Mouse (Mus musculus) embryonic facial prominence, embryonic 13.5 days (tissue): ENCODE measurements around the gene Ephb2. TPM values are rescaled to one million over a fixed set of nuclear protein-coding genes. Genes with fewer than 3 reads are reported as not detected.

Source experiments
- ATAC-seq: fragments of 200-750 bp; cut with Nextera tagmentation; 2 replicates; pipeline ENCODE4 v1.8.0; 2017; ENCODE audit warnings: low read depth; ENCODE audit not compliant: insufficient number of reproducible peaks, insufficient read depth, low FRiP score, low TSS enrichment
- H3K27ac ChIP-seq: fragments of 300-500 bp; sonication (generic); 2 replicates; pipeline ENCODE4 v1.5.1; 2015; ENCODE audit warnings: moderate library complexity, mild to moderate bottlenecking, inconsistent platforms
- H3K27me3 ChIP-seq: fragments of 300-500 bp; sonication (generic); 2 replicates; pipeline ENCODE4 v1.6.1; 2015; ENCODE audit warnings: mild to moderate bottlenecking, inconsistent platforms
- H3K36me3 ChIP-seq: fragments of 300-500 bp; sonication (generic); 2 replicates; pipeline ENCODE4 v1.6.1; 2015; ENCODE audit warnings: mild to moderate bottlenecking, inconsistent platforms
- H3K4me1 ChIP-seq: fragments of 300-500 bp; sonication (generic); 2 replicates; pipeline ENCODE4 v1.6.1; 2015; ENCODE audit warnings: inconsistent platforms
- H3K4me2 ChIP-seq: fragments of 300-500 bp; sonication (generic); 2 replicates; pipeline ENCODE4 v1.6.1; 2015; ENCODE audit warnings: moderate library complexity, mild to moderate bottlenecking, inconsistent platforms
- H3K4me3 ChIP-seq: fragments of 300-500 bp; sonication (generic); 2 replicates; pipeline ENCODE4 v1.5.1; 2015; ENCODE audit warnings: mild to moderate bottlenecking, inconsistent platforms
- H3K9ac ChIP-seq: fragments of 300-500 bp; sonication (generic); 2 replicates; pipeline ENCODE4 v1.6.1; 2015; ENCODE audit warnings: mild to moderate bottlenecking, inconsistent platforms
- H3K9me3 ChIP-seq: fragments of 300-500 bp; sonication (generic); 2 replicates; pipeline ENCODE4 v1.6.1; 2016; ENCODE audit warnings: inconsistent platforms
- WGBS: fragments of 180-500 bp; shearing (Covaris S2); methylation state at CpG from one replicate; pipeline ENCODE4 v1.1.7; 2015; ENCODE audit warnings: mixed read lengths; 5-methylcytosine and 5-hydroxymethylcytosine counted together
- polyA plus RNA-seq: library from polyadenylated mRNA; unstranded; fragments of >200 nt; fragmentation: Nextera tagmentation; extraction: Ambion mirVana; gene quantifications from 2 replicates; pipeline ENCODE4 v1.2.1, GENCODE M21; 2015

The Ephb2 gene
- polyA plus RNA-seq, 1 experiment from 2014 or later, result 7.9 TPM

GRCm38 (mm10) chr4:136800366-136800765, 35.4 kb downstream of the Ephb2 start:
- 16% methylated on average over 14 of the region's 14 CpGs for WGBS
- Histone ChIP-seq H3K9me3 (no peaks in the 10 kb centered on the region), H3K4me1 (peaks cover 72% of the 10 kb centered on the region), H3K9ac (0 out of 2 replicates have a peak overlapping the region, but pooled peaks have one; percentile 2), H3K36me3 (0 out of 2 replicates have a peak, but pooled peaks cover 3% of the 10 kb centered on the region), H3K4me2 (peak overlapping the region; percentile 9; the same call in 1 of the 2 replicates), H3K27ac (peak overlapping the region; percentile 53), H3K4me3 (no peak overlapping the region), H3K27me3 (no peaks in the 10 kb centered on the region)
- no peak for ATAC-seq

DNA sequence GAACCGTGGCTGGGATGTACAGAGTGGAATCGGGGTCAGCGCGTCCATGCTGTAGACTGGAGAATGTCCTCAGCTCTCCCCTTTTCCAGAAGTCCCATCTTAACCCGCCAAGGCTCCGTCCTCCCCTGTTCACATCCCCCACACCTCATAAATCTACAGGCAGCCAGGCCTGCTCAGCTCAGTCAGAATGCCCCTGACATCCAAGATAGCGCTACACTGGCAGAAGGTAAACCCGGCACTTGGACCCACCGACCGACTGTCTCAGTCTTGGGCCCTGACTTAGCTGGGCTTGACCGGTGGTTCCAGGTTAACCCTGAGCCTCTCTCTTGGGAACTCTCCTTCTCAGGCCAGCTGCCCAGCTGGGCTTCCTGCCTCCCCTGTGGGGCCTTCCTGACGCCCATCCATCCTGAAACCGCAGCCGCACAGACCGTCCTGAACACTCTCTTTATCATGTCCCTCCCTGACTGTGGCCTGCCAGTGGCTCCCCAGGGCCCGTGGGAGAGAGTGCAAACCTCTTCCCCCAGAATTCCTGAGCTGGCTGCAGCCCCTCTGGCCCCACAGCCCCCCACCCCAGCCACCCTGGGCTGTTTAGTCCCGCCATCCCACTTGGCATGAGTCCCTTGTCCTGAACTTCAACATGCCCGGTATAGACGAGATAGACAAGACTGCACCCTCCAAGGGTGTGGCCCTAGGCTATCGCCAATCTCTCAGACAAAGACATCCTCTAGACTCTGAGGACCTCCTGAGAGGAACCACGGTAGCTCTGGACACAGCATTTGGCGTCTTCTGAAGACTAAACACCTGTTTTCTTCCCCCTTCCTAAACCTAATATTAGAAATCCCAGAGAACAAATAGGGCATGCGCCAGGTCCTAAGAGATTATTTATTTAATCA, 37.9 kb downstream of the Ephb2 start:
- Histone ChIP-seq H3K4me1 (peaks cover 76% of the 10 kb centered on the region), H3K9ac (no peak overlapping the region), H3K27me3 (no peaks in the 10 kb centered on the region), H3K9me3 (no peaks in the 10 kb centered on the region), H3K27ac (no peak overlapping the region), H3K4me2 (no peak overlapping the region), H3K36me3 (0 out of 2 replicates have a peak, but pooled peaks cover 3% of the 10 kb centered on the region), H3K4me3 (no peak overlapping the region)
- ATAC-seq, result no peak
- 67% methylated on average over 23 of the region's 23 CpGs for WGBS

GRCm38 (mm10) chr4:136793320-136793719, 42.5 kb downstream of the Ephb2 start:
- no peaks in the 10 kb centered on the region for H3K27me3 ChIP-seq

DNA sequence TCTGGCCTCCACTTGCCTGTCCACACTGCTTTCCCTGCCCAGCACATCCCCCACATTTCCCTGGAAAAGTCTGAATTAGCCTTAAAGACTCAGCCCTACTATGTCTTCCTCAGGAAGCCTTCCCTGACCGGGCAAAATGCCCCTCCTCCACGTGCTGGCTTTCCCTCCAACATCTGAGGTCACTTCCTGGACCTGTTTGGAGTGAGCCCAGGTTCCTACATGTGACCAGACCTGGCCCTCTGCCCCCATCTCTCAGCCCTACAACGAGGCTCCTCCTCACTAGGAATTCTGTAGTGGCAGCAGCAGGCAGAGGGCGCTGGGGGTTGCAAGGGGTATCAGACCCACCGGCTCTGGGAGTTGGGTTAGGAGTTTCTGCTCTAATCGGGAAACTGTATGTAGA, 46.0 kb downstream of the Ephb2 start:
- 61% methylated on average over 6 of the region's 6 CpGs for WGBS
- ATAC-seq, result no peak
- Histone ChIP-seq H3K4me2 (no peak overlapping the region), H3K4me1 (peaks cover 54% of the 10 kb centered on the region), H3K9me3 (no peaks in the 10 kb centered on the region), H3K9ac (no peak overlapping the region), H3K36me3 (no peaks in the 10 kb centered on the region), H3K4me3 (no peak overlapping the region), H3K27me3 (no peaks in the 10 kb centered on the region), H3K27ac (no peak overlapping the region; the same call in 1 of the 2 replicates)

More at GRCm38 (mm10) chr4:136793320-136793719, 42.5 kb downstream of the Ephb2 start:
- no peak overlapping the region for H3K4me2 ChIP-seq
- no peaks in the 10 kb centered on the region for H3K36me3 ChIP-seq
- peaks cover 55% of the 10 kb centered on the region for H3K4me1 ChIP-seq
- no peak for ATAC-seq
- H3K4me3 ChIP-seq, result no peak overlapping the region
- no peaks in the 10 kb centered on the region for H3K9me3 ChIP-seq
- H3K27ac ChIP-seq, result no peak overlapping the region
- H3K9ac ChIP-seq, result no peak overlapping the region
- 78% methylated on average over 11 of the region's 11 CpGs for WGBS

GRCm38 (mm10) chr4:136787357-136787756, 48.4 kb downstream of the Ephb2 start:
- Histone ChIP-seq H3K4me3 (no peak overlapping the region), H3K9ac (0 out of 2 replicates have a peak overlapping the region, but pooled peaks have one; percentile 2), H3K4me1 (peaks cover 55% of the 10 kb centered on the region), H3K27me3 (no peaks in the 10 kb centered on the region), H3K27ac (no peak overlapping the region), H3K9me3 (no peaks in the 10 kb centered on the region), H3K36me3 (no peaks in the 10 kb centered on the region), H3K4me2 (no peak overlapping the region)
- ATAC-seq, result no peak
- WGBS, result 51% methylated on average over 4 of the region's 4 CpGs

- peaks cover 62% of the 10 kb centered on the region for H3K4me1 ChIP-seq
- no peak overlapping the region for H3K9ac ChIP-seq
- no peaks in the 10 kb centered on the region for H3K27me3 ChIP-seq
- no peak overlapping the region for H3K4me2 ChIP-seq
- H3K27ac ChIP-seq, result no peak overlapping the region
- no peaks in the 10 kb centered on the region for H3K36me3 ChIP-seq
- no peak overlapping the region for H3K4me3 ChIP-seq
- H3K9me3 ChIP-seq, result no peaks in the 10 kb centered on the region
- 56% methylated on average over 26 of the region's 26 CpGs for WGBS
- no peak for ATAC-seq
These were observed 49.1 kb downstream of the Ephb2 start for GRCm38 (mm10) chr4:136786453-136787276.

DNA sequence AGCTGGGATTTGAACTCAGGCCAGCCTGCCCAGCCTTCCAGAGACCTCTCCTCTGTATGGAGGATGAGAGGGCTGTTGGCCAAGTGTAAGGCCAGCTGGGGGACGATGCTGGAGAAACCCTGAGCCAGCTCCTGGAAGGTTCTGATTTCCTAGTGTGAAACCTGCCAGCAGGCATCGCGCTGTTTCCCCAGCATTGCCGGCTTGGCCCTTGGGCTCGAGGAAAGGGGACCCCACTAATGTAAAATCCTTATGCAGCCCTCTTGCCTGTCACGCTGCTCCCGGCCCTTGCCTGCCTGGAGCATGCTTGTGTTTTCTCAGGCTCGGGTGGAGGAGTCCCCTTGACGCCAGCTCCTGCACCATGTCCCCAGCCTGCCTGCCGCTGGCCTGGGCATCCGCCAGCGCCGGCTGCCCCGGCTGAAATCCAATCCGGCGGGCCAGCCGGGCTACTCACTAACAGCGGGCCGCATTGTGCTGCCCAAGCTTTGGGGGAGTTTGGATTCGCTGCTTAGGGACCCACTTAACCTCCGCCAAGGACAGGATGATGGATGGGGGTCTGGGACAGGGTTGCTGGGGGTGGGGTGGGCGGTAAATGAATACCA, 52.1 kb downstream of the Ephb2 start:
- H3K4me2 ChIP-seq, result peak overlapping the region; percentile 20; the same call in 1 of the 2 replicates
- H3K27me3 ChIP-seq, result no peaks in the 10 kb centered on the region
- H3K4me3 ChIP-seq, result no peak overlapping the region
- ATAC-seq, result no peak
- H3K9ac ChIP-seq, result 0 out of 2 replicates have a peak overlapping the region, but pooled peaks have one; percentile 41
- H3K9me3 ChIP-seq, result no peaks in the 10 kb centered on the region
- peak overlapping the region; percentile 72 for H3K27ac ChIP-seq
- no peaks in the 10 kb centered on the region for H3K36me3 ChIP-seq
- 30% methylated on average over 22 of the region's 22 CpGs for WGBS
- H3K4me1 ChIP-seq, result peaks cover 75% of the 10 kb centered on the region

- Histone ChIP-seq H3K9me3 (no peaks in the 10 kb centered on the region), H3K36me3 (no peaks in the 10 kb centered on the region), H3K4me1 (peaks cover 80% of the 10 kb centered on the region), H3K4me3 (no peak overlapping the region), H3K27ac (0 out of 2 replicates have a peak overlapping the region, but pooled peaks have one; percentile 92), H3K27me3 (no peaks in the 10 kb centered on the region), H3K9ac (no peak overlapping the region), H3K4me2 (no peak overlapping the region)
- 94% methylated on average over 1 of the region's 1 CpGs for WGBS
- no peak; the same call in 1 of the 2 replicates for ATAC-seq
These were observed 53.2 kb downstream of the Ephb2 start for GRCm38 (mm10) chr4:136782579-136782925.

DNA sequence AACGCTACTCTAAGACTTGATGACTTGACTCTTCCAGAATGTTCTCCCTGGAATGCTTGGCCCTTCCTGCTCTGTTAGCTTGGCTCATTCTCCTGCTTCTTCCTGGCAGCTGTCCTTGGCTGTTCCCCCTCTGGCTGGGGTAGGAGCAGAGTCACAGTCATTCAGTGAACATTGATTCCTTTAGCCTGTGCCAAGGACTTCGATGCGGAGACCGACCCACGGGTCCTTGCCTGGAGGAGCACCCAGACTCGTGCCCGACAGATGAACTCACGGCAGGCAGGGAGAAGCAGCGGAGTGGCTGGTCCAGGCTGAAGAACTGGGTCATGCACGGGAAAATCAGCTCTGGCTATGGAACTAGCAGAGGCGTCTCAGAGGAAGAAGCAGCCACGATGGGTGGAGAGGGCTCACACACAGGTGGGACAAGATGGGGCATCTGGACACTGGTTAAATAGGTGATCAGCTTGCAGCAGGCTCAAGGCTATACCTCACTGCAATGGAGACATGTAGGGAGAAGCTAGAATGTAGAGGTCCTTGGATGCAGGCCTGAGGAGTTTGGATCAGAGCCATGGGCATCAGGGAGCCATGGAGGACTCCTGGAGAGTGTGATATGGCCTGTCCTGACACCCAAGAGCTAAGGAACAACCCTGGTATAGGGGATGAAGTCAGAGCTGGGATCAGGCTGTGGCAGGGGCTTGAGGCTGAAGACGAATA, 53.8 kb downstream of the Ephb2 start:
- Histone ChIP-seq H3K4me1 (peaks cover 81% of the 10 kb centered on the region), H3K4me2 (no peak overlapping the region), H3K4me3 (no peak overlapping the region), H3K27ac (peak overlapping the region; percentile 92), H3K9me3 (no peaks in the 10 kb centered on the region), H3K9ac (no peak overlapping the region), H3K36me3 (no peaks in the 10 kb centered on the region), H3K27me3 (no peaks in the 10 kb centered on the region)
- no peak for ATAC-seq
- 76% methylated on average over 13 of the region's 13 CpGs for WGBS

DNA sequence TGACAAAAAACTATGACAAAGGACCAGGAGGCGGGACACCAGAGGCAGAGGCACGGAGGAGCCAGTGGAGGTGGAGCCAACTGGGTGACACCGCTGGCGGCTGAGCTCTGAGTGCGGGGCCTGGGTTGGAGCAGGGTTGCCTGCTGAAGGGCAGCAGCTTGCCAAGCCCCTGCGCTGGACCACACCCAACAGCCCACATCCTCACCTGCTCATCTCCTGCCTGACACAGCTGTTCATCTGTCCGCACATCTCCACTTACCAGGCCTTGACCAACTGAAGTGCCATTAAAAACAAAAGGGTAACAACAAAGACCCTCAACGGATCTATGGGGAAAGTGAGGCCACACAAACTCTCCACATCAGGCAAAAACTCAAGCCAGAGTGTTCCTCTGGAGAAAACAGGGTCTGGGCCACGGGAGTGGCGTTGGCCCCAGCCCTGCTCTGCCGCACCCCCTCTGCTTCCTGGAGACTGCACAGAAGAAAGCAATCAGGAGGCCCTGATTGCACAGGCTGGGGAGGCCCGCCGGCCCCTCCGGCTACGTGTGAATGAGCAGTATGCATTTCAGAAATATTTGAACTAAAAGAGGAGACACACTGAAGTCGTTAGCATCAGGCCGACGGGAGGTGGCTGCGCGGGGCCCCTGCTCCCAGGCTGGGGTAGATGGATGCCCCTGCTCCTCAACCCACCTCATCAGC, 55.4 kb downstream of the Ephb2 start:
- Histone ChIP-seq H3K36me3 (no peaks in the 10 kb centered on the region), H3K4me2 (peak overlapping the region; percentile 28), H3K9me3 (no peaks in the 10 kb centered on the region), H3K27me3 (no peaks in the 10 kb centered on the region), H3K27ac (peak overlapping the region; percentile 92), H3K4me3 (no peak overlapping the region), H3K9ac (no peak overlapping the region), H3K4me1 (peaks cover 84% of the 10 kb centered on the region)
- WGBS, result 36% methylated on average over 20 of the region's 20 CpGs
- ATAC-seq, result peak; percentile 46; the same call in 1 of the 2 replicates
